Mouse (Mus musculus) 3T3-L1 (cell line): ENCODE results near the gene Aldh5a1.

Source experiments
- DNase-seq: peaks from one replicate; pipeline ENCODE4 v3.0.0-alpha.2; 2015; ENCODE audit warnings: low read depth, low spot score

The Aldh5a1 gene

GRCm38 (mm10) chr13:24866430-24867402, 70.7 kb downstream of the Aldh5a1 start:
- DNase-seq = no peak

GRCm38 (mm10) chr13:24862520-24862919, 74.9 kb downstream of the Aldh5a1 start:
- DNase-seq = peak; percentile 6

GRCm38 (mm10) chr13:24862021-24862420, 75.4 kb downstream of the Aldh5a1 start:
- no peak for DNase-seq

GRCm38 (mm10) chr13:24861084-24861483, 76.4 kb downstream of the Aldh5a1 start:
- no peak for DNase-seq

GRCm38 (mm10) chr13:24859115-24859514, 78.3 kb downstream of the Aldh5a1 start:
- no peak for DNase-seq
